Mouse (Mus musculus) left cerebral cortex, adult 9 months (tissue): Measurements from ENCODE around the gene Rfc4.
"Not testable (repeated sequence)": the region's sequence is repeated elsewhere in the genome, so short reads cannot be mapped to it uniquely, and the experiment has no call there.

Experiments
- DNase-seq, 2 experiments: peaks; one replicate each; pipeline ENCODE4 v3.0.0; 2022; ENCODE audit warnings: low spot score in 2 of 2

The Rfc4 gene

DNA sequence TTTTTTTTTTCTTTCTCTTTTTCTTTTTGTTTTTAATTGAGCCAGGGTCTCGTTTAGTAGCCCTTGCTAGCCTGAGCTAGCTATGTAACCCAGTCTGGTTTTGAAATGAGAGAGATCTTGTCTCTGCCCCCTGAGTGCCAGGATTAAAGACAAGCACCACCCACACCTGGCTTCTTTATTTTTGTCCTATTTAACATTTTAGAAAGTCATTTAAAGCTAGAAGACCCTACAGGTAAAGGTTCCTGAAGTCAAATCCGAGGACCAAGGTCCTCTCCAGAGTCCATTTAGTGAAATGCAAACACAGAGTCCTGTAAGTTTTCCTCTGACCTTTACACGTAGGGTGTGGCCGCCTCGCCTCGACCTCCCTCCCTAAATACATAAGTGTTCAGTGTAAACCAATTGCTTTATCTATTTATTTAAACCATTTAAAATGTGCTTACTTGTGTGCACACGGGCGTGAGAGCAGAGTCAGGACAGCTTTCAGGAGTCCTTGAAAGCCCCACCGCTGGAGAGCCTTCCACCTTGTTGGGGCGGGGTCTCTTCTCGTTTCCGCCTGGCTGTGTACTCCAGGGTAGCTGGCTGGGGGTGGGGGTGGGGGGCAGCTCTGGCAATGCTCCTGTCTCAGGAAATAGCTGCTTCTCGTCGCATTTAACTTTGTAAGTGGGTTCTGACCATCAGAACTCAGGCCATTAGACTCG is 25.0 kb downstream of the Rfc4 start:
- DNase-seq: no peak

DNA sequence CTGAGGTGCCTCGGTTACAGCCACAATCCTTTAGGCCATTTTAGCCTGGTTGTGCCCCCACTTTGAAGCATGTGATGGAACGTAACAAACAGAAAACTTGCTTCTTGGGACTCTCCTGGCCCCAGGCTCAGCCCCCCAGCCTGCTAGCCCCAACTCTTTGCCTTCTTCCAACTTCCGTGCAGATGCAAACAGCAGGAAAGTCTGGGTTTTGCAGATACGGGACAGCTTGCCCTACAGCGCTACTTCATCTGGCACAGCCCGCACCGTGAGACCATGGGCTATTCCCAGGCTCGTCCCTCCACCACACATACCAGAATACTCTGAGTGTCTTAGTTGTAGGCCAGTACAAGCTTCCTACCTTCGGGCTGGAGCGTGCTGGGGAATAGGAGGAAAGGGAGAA is 26.9 kb downstream of the Rfc4 start:
- no peak for DNase-seq

GRCm38 (mm10) chr16:23100099-23100575 is 27.4 kb downstream of the Rfc4 start:
- no peak for DNase-seq

GRCm38 (mm10) chr16:23099632-23100031 is 27.9 kb downstream of the Rfc4 start:
- no peak for DNase-seq

DNA sequence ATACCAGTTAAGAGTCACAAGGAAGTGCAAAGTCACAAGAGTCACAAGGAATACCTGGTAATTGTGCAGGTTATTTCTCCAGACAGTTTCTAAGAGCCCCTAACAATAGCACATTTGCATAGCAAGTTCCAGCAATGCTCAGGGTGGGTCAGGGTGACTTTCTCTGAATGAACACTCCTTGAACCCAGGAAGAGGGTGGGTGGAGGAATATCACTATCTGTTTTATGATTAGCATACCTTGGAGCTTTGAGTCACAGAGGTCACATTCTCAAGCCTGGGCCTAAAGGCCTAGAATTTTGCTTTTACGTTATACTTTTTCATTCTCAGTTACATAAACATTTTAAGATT is 29.5 kb downstream of the Rfc4 start:
- DNase-seq: not testable (repeated sequence)

GRCm38 (mm10) chr16:23097290-23098104 is 30.0 kb downstream of the Rfc4 start:
- peak in 1 of 2 experiments; percentile 46 for DNase-seq

DNA sequence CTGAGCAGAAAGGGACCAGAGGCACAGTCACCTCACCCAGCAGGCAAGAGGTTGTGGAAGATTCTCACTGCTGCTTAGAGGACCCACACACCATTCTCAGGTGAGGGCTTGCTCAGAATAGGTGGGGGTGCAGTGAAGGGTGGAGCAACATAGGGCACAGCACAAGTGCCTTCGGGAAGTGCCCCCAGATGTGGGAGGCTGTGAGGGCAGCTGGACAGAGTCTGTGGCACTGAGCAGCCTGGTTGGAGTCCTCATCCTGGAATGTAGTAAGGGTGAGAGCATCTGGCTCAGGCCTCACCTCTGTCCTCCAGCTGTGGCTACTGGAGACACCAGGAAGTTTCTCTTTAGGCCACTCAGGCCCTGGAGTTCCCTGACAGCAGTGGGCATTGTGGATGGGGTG is 30.7 kb downstream of the Rfc4 start:
- not testable (repeated sequence) for DNase-seq

GRCm38 (mm10) chr16:23095581-23095980 is 32.0 kb downstream of the Rfc4 start:
- DNase-seq: not testable (repeated sequence)

- no peak for DNase-seq
Observed at GRCm38 (mm10) chr16:23094136-23094535, 33.4 kb downstream of the Rfc4 start.

- DNase-seq: no peak
Observed at GRCm38 (mm10) chr16:23093321-23093953, 34.1 kb downstream of the Rfc4 start.

- not testable (repeated sequence) for DNase-seq
Observed at GRCm38 (mm10) chr16:23091345-23091744, 36.2 kb downstream of the Rfc4 start.

DNA sequence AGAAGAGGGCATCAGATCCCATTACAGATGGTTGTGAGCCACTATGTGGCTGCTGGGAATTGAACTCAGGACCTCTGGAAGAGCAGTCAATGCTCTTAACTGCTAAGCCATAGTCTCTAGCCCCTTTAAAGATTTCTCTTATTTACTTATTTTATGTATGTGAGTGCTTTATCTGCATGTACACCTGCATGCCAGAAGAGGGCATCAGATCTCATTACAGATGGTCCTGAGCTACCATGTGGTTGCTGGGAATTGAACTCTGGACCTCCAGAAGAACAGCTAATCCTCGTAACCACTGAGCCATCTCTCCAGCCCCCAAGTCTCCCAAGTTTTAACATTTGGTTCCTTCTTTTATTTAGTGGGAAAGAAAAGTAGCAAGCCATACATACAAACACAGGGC is 39.0 kb downstream of the Rfc4 start:
- DNase-seq: not testable (repeated sequence)

DNA sequence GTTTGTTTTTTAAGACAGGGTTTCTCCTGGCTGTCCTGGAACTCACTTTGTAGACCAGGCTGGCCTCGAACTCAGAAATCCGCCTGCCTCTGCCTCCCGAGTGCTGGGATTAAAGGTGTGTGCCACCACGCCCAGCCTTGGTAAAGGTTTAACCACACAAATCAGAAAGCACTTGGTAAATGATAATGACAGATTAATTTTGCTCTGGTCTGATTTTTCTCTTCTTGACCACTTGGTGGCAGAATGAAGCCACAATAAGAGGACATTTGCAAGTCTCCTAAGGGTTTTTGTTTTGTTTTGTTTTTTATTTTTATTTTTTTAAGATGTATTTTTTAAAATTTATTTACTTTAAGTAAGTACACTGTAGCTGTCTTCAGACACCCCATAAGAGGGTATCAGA is 39.8 kb downstream of the Rfc4 start:
- not testable (repeated sequence) for DNase-seq

GRCm38 (mm10) chr16:23087159-23087558 is 40.4 kb downstream of the Rfc4 start:
- DNase-seq: not testable (repeated sequence)

- not testable (repeated sequence) for DNase-seq
Observed at GRCm38 (mm10) chr16:23077516-23077915, 50.0 kb downstream of the Rfc4 start.
